ENCODE assay signal across 10 mouse cellular contexts in the genomic region with DNA sequence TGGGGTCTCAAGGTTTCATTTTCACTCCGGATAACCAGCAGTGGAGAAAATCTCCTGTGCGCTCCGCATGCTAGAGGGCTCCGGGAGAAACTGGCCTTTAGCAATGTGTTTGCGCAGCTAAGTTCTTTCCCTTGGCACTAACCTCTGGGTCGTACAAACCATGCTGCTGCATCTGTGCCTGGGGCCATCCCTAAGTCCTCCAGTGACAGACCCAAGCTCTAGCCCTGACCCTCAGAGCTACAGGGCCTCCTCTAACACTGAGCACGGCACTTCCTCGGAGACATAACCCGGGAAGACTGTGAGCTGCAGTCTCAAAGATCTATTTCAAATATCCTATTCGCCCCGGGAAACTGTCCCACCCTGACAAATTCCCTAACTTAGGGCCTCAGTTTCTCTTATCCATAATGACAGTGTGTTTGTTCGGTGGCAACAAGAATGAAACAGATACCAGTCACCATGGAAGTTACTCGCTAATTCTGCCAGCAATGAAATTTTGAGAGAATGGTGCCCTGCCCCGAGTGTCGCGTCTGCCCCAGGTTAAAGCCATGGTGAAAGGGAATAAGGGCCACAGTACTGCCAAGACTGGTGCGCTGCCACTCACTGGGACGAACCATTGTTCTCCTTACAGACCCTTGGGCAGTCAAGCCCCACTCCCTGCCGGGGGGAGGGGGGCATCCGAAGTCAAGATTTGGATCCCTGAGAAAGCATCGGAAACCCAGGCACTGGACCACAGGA. TPM values are rescaled to one million over a fixed set of nuclear protein-coding genes. Genes with fewer than 3 reads are reported as not detected.
A peak's percentile ranks its signal among the peaks of the same experiment; 100 is the strongest.
DNase-seq lines count a peak whose midpoint lies in the region; ATAC-seq and TF ChIP-seq lines count a peak whose summit lies in the region.
"Had no signal": no experiment of that assay in that cellular context is flagged by ENCODE, and none has a peak within 500 bp of the region (broad histone marks: within the 10 kb centered on the region; RNA-seq: fewer than 3 reads in every experiment).

No protein-coding gene starts in this region.

- 0 out of 2 replicates have a peak, but pooled peaks have one; percentile 27 for ATAC-seq in kidney, embryonic 15.5 days (replicated peaks; ENCODE audit: low FRiP score)
- no peak for ATAC-seq in embryonic facial prominence, embryonic 14.5 days (ENCODE audit: low read depth)
- ATAC-seq in hindbrain, postnatal 0 days = no peak
- ATAC-seq in neural tube, embryonic 12.5 days (ENCODE audit: low FRiP score, low read depth) = no peak

- no peaks in the 10 kb centered on the region for H3K36me3 ChIP-seq in kidney, embryonic 15.5 days
- peaks cover 5% of the 10 kb centered on the region for H3K36me3 ChIP-seq in embryonic facial prominence, embryonic 14.5 days (ENCODE audit: control insufficient read depth, insufficient read depth, low read length)
- H3K36me3 ChIP-seq in hindbrain, postnatal 0 days (ENCODE audit: insufficient read depth, low read length) = no peaks in the 10 kb centered on the region
- H3K36me3 ChIP-seq in neural tube, embryonic 12.5 days = no peaks in the 10 kb centered on the region
- H3K36me3 ChIP-seq: G1E had no signal

- peaks cover 36% of the 10 kb centered on the region for H3K4me1 ChIP-seq in kidney, embryonic 15.5 days
- peaks cover 11% of the 10 kb centered on the region; the same call in 1 of the 2 replicates for H3K4me1 ChIP-seq in embryonic facial prominence, embryonic 14.5 days (ENCODE audit: control insufficient read depth, insufficient read depth, low read length)
- no peaks in the 10 kb centered on the region; the same call in 1 of the 2 replicates for H3K4me1 ChIP-seq in hindbrain, postnatal 0 days (ENCODE audit: insufficient read depth, low read length)
- peaks cover 8% of the 10 kb centered on the region; the same call in 1 of the 2 replicates for H3K4me1 ChIP-seq in neural tube, embryonic 12.5 days

- H3K27ac ChIP-seq in kidney, embryonic 15.5 days = peak overlapping the region; percentile 37; the same call in 1 of the 2 replicates
- peak overlapping the region; percentile 76 for H3K27ac ChIP-seq in embryonic facial prominence, embryonic 14.5 days (replicated peaks; ENCODE audit: low read depth, low read length)
- no peak overlapping the region for H3K27ac ChIP-seq in hindbrain, postnatal 0 days
- H3K27ac ChIP-seq in neural tube, embryonic 12.5 days = no peak overlapping the region
- H3K27ac ChIP-seq: liver, embryonic 14.5 days had no signal

- no peak for TF ChIP-seq CTCF in hindbrain, postnatal 0 days (IDR thresholded peaks at IDR 0.05; ENCODE audit: low read depth)

- DNase-seq in kidney, postnatal 25 days = no peak
- DNase-seq in embryonic facial prominence, embryonic 14.5 days (ENCODE audit: low spot score) = no peak
- DNase-seq in hindbrain, postnatal 0 days (ENCODE audit: low spot score) = no peak
- DNase-seq in cerebellum, adult 8-10 months = no peak
- no peak for DNase-seq in thymus, adult 18-20 months

- H3K27me3 ChIP-seq in kidney, embryonic 15.5 days = peaks cover 80% of the 10 kb centered on the region
- H3K27me3 ChIP-seq in embryonic facial prominence, embryonic 14.5 days (replicated peaks; ENCODE audit: control insufficient read depth, insufficient read depth, low read length) = peaks cover 54% of the 10 kb centered on the region
- H3K27me3 ChIP-seq in hindbrain, postnatal 0 days (ENCODE audit: insufficient read depth, low read length) = peaks cover 92% of the 10 kb centered on the region
- peaks cover 94% of the 10 kb centered on the region for H3K27me3 ChIP-seq in neural tube, embryonic 12.5 days (replicated peaks)

- 6% methylated on average over 21 of the region's 21 CpGs for WGBS in kidney, embryonic 15.5 days
- 14% methylated on average over 19 of the region's 21 CpGs for WGBS in embryonic facial prominence, embryonic 14.5 days
- 2% methylated on average over 21 of the region's 21 CpGs for WGBS in hindbrain, postnatal 0 days
- under 1% methylated on average over 21 of the region's 21 CpGs for WGBS in neural tube, embryonic 12.5 days

- H3K4me2 ChIP-seq in kidney, embryonic 15.5 days = peak overlapping the region; percentile 74
- H3K4me2 ChIP-seq in embryonic facial prominence, embryonic 14.5 days (ENCODE audit: low read depth, low read length) = peak overlapping the region; percentile 72
- peak overlapping the region; percentile 31 for H3K4me2 ChIP-seq in hindbrain, postnatal 0 days (ENCODE audit: low read depth, low read length)
- peak overlapping the region; percentile 24 for H3K4me2 ChIP-seq in neural tube, embryonic 12.5 days (replicated peaks)

- peak overlapping the region; percentile 32 for H3K4me3 ChIP-seq in kidney, embryonic 15.5 days (replicated peaks)
- peak overlapping the region; percentile 66 for H3K4me3 ChIP-seq in embryonic facial prominence, embryonic 14.5 days (ENCODE audit: low read depth, low read length)
- H3K4me3 ChIP-seq in hindbrain, postnatal 0 days (ENCODE audit: low read length) = peak overlapping the region; percentile 18
- H3K4me3 ChIP-seq in neural tube, embryonic 12.5 days = no peak overlapping the region

- H3K9me3 ChIP-seq in kidney, embryonic 15.5 days (replicated peaks) = no peaks in the 10 kb centered on the region
- H3K9me3 ChIP-seq in embryonic facial prominence, embryonic 14.5 days (ENCODE audit: control insufficient read depth, low read length) = no peaks in the 10 kb centered on the region
- H3K9me3 ChIP-seq in hindbrain, postnatal 0 days (ENCODE audit: low read length) = no peaks in the 10 kb centered on the region
- H3K9me3 ChIP-seq in neural tube, embryonic 12.5 days = no peaks in the 10 kb centered on the region

- peak overlapping the region; percentile 14; the same call in 1 of the 2 replicates for H3K9ac ChIP-seq in kidney, embryonic 15.5 days
- H3K9ac ChIP-seq in embryonic facial prominence, embryonic 14.5 days (ENCODE audit: low read depth, low read length) = peak overlapping the region; percentile 92
- H3K9ac ChIP-seq in hindbrain, postnatal 0 days (replicated peaks; ENCODE audit: low read length) = no peak overlapping the region
- H3K9ac ChIP-seq in neural tube, embryonic 12.5 days = no peak overlapping the region
- H3K9ac ChIP-seq: liver, embryonic 14.5 days had no signal

RNA-seq across cellular contexts. Expression of a gene that starts 7.8 kb away (rescaled TPM):
- 16.9 and 18.9 TPM in 2 replicates for polyA plus RNA-seq in kidney, embryonic 15.5 days (2015; fragmentation: Nextera tagmentation; extraction: Ambion mirVana)
- 12.5 and 13.2 TPM in 2 replicates for polyA plus RNA-seq in embryonic facial prominence, embryonic 14.5 days (2014; fragmentation: Nextera tagmentation; extraction: Ambion mirVana)
- 0.42 and 1.2 TPM in 2 replicates for total RNA-seq in hindbrain, postnatal 0 days (2014; rRNA removed)
- polyA plus RNA-seq in hindbrain, postnatal 0 days (2015; fragmentation: Nextera tagmentation; extraction: Ambion mirVana) = 0.51 and 0.93 TPM in 2 replicates
- polyA plus RNA-seq in neural tube, embryonic 12.5 days (2016; fragmentation: Nextera tagmentation; extraction: Ambion mirVana) = 0.75 and 0.97 TPM in 2 replicates
- total RNA-seq: adrenal gland, postnatal 14 days; G1E had no signal
- polyA plus RNA-seq: G1E had no signal

Comparison
In these comparisons a context has a peak if more than half of its experiments do, and no peak if none do; other contexts are left out.
1. H3K27ac ChIP-seq: peak in kidney, embryonic 15.5 days (single experiment) and embryonic facial prominence, embryonic 14.5 days (single experiment); none in hindbrain, postnatal 0 days (single experiment) and neural tube, embryonic 12.5 days (single experiment).
2. H3K4me2 ChIP-seq: peak in every context shown above with its lines; median percentile 74 in kidney, embryonic 15.5 days; 72 in embryonic facial prominence, embryonic 14.5 days; 31 in hindbrain, postnatal 0 days; 24 in neural tube, embryonic 12.5 days.
3. H3K9ac ChIP-seq: peak in kidney, embryonic 15.5 days (single experiment) and embryonic facial prominence, embryonic 14.5 days (single experiment); none in hindbrain, postnatal 0 days (single experiment) and neural tube, embryonic 12.5 days (single experiment).